Comparison of ENCODE assay signal across 20 mouse cellular contexts in genomic region chr2:24469102-24469501, GRCm38 (mm10). TPM values are rescaled to one million over a fixed set of nuclear protein-coding genes. Genes with fewer than 3 reads are reported as not detected.
DNase-seq lines count a peak whose midpoint lies in the region; ATAC-seq lines count a peak whose summit lies in the region.
"Had no signal": no experiment of that assay in that cellular context is flagged by ENCODE, and none has a peak within 500 bp of the region (broad histone marks: within the 10 kb centered on the region; RNA-seq: fewer than 3 reads in every experiment).

No protein-coding gene starts in this region.

- peak; percentile 64 to 85 for DNase-seq in kidney, adult 8-10 months
- DNase-seq in adipocyte (ENCODE audit: low spot score), result no peak
- no peak for DNase-seq in thymus, postnatal 4 days
- no peak for DNase-seq in adrenal gland, adult 18-20 months (ENCODE audit: low spot score in 2 of 2)
- DNase-seq: cerebellum, postnatal 10 days; gastrocnemius, adult 2 months; heart, adult 2 months; lung, adult 2 months; lung, postnatal 4 days; retina, postnatal 1 day; spleen, adult 18-20 months had no signal

- H3K9ac ChIP-seq in kidney, embryonic 14.5 days (ENCODE audit: low read depth, low read length), result no peak overlapping the region
- H3K9ac ChIP-seq in kidney, embryonic 15.5 days, result no peak overlapping the region; the same call in 1 of the 2 replicates
- H3K9ac ChIP-seq in neural tube, embryonic 14.5 days (replicated peaks; ENCODE audit: low read depth, low read length), result no peak overlapping the region
- H3K9ac ChIP-seq: heart, embryonic 15.5 days; limb, embryonic 15.5 days had no signal

- 57% methylated on average over 4 of the region's 4 CpGs for WGBS in kidney, embryonic 14.5 days
- 46% methylated on average over 4 of the region's 4 CpGs for WGBS in kidney, embryonic 15.5 days
- WGBS in neural tube, embryonic 14.5 days, result 70% methylated on average over 4 of the region's 4 CpGs

- peaks cover 25% of the 10 kb centered on the region for H3K4me1 ChIP-seq in kidney, embryonic 14.5 days (ENCODE audit: control insufficient read depth, insufficient read depth, low read length)
- H3K4me1 ChIP-seq in kidney, embryonic 15.5 days, result peaks cover 51% of the 10 kb centered on the region
- H3K4me1 ChIP-seq in neural tube, embryonic 14.5 days (ENCODE audit: control insufficient read depth, insufficient read depth, low read length), result peaks cover 4% of the 10 kb centered on the region; the same call in 1 of the 2 replicates

- no peak overlapping the region for H3K4me2 ChIP-seq in kidney, embryonic 14.5 days (replicated peaks; ENCODE audit: low read depth, low read length)
- H3K4me2 ChIP-seq in kidney, embryonic 15.5 days, result peak overlapping the region; percentile 36
- H3K4me2 ChIP-seq in neural tube, embryonic 14.5 days (ENCODE audit: low read depth, low read length), result peak overlapping the region; percentile 29
- H3K4me2 ChIP-seq: heart, embryonic 15.5 days; limb, embryonic 15.5 days had no signal

- H3K4me3 ChIP-seq in kidney, embryonic 14.5 days (ENCODE audit: low read length), result no peak overlapping the region
- no peak overlapping the region for H3K4me3 ChIP-seq in kidney, embryonic 15.5 days (replicated peaks)
- H3K4me3 ChIP-seq in neural tube, embryonic 14.5 days (ENCODE audit: low read depth, low read length), result no peak overlapping the region
- H3K4me3 ChIP-seq: gastrocnemius, adult 2 months; heart, adult 2 months; heart, embryonic 15.5 days; limb, embryonic 15.5 days; midbrain, embryonic 10.5 days had no signal

- H3K9me3 ChIP-seq in kidney, embryonic 14.5 days (ENCODE audit: control insufficient read depth, low read length), result no peaks in the 10 kb centered on the region
- no peaks in the 10 kb centered on the region for H3K9me3 ChIP-seq in kidney, embryonic 15.5 days (replicated peaks)
- H3K9me3 ChIP-seq in neural tube, embryonic 14.5 days (ENCODE audit: control insufficient read depth, low read length), result no peaks in the 10 kb centered on the region
- H3K9me3 ChIP-seq: heart, embryonic 15.5 days; limb, embryonic 15.5 days; midbrain, embryonic 10.5 days had no signal

- H3K36me3 ChIP-seq in kidney, embryonic 14.5 days (ENCODE audit: control insufficient read depth, insufficient read depth, low read length), result no peaks in the 10 kb centered on the region
- 0 out of 2 replicates have a peak, but pooled peaks cover 2% of the 10 kb centered on the region for H3K36me3 ChIP-seq in kidney, embryonic 15.5 days
- H3K36me3 ChIP-seq in neural tube, embryonic 14.5 days (ENCODE audit: control insufficient read depth, insufficient read depth, low read length), result no peaks in the 10 kb centered on the region
- H3K36me3 ChIP-seq: heart, embryonic 15.5 days; limb, embryonic 15.5 days; midbrain, embryonic 10.5 days had no signal

- peaks cover 6% of the 10 kb centered on the region; the same call in 1 of the 2 replicates for H3K27me3 ChIP-seq in kidney, embryonic 14.5 days (ENCODE audit: control insufficient read depth, insufficient read depth, low read length)
- peaks cover 9% of the 10 kb centered on the region; the same call in 1 of the 2 replicates for H3K27me3 ChIP-seq in kidney, embryonic 15.5 days
- H3K27me3 ChIP-seq in neural tube, embryonic 14.5 days (ENCODE audit: control insufficient read depth, insufficient read depth, low read length), result no peaks in the 10 kb centered on the region; the same call in 1 of the 2 replicates

- no peak overlapping the region for H3K27ac ChIP-seq in kidney, embryonic 14.5 days (ENCODE audit: low read depth, low read length)
- H3K27ac ChIP-seq in kidney, embryonic 15.5 days, result peak overlapping the region; percentile 72
- no peak overlapping the region for H3K27ac ChIP-seq in neural tube, embryonic 14.5 days (ENCODE audit: low read depth, low read length)
- H3K27ac ChIP-seq: gastrocnemius, adult 2 months; heart, adult 2 months; heart, embryonic 15.5 days; limb, embryonic 15.5 days; midbrain, embryonic 10.5 days had no signal

- no peak for ATAC-seq in kidney, embryonic 14.5 days (ENCODE audit: low FRiP score, low TSS enrichment)
- ATAC-seq in kidney, embryonic 15.5 days (replicated peaks; ENCODE audit: low FRiP score), result peak; percentile 55
- no peak for ATAC-seq in neural tube, embryonic 14.5 days (ENCODE audit: low read depth)

RNA-seq across cellular contexts. Expression of gene Pax8, which starts 6.3 kb away (rescaled TPM):
- polyA plus RNA-seq in kidney, embryonic 14.5 days (2014; fragmentation: Nextera tagmentation; extraction: Ambion mirVana), result 89.8 and 140 TPM in 2 replicates
- 127 and 129 TPM in 2 replicates for polyA plus RNA-seq in kidney, embryonic 15.5 days (2015; fragmentation: Nextera tagmentation; extraction: Ambion mirVana)
- polyA plus RNA-seq in neural tube, embryonic 14.5 days (2014; fragmentation: Nextera tagmentation; extraction: Ambion mirVana), result 56.9 and 64.1 TPM in 2 replicates
- not detected for total RNA-seq in adrenal gland, adult 18-20 months (2021)
- total RNA-seq: gastrocnemius, adult 2 months; heart, adult 2 months; hematopoietic stem cell, adult 5-6 weeks; layer of hippocampus, postnatal 25 days; left cerebral cortex, postnatal 14 days had no signal
- polyA plus RNA-seq: heart, adult 2 months; heart, embryonic 15.5 days; lung, adult 2 months had no signal

Comparison
In these comparisons a context has a peak if more than half of its experiments do, and no peak if none do; other contexts are left out.
1. DNase-seq: peak in kidney, adult 8-10 months (2 of 2); none in adipocyte (single experiment), thymus, postnatal 4 days (single experiment) and adrenal gland, adult 18-20 months (0 of 2).